Mouse (Mus musculus) heart, embryonic 14.5 days (tissue): Measurements from ENCODE around the gene Pcbp3. TPM values are rescaled to one million over a fixed set of nuclear protein-coding genes. Genes with fewer than 3 reads are reported as not detected.

ENCODE experiments used
- ATAC-seq: fragments of 200-750 bp; cut with Nextera tagmentation; 2 replicates; pipeline ENCODE4 v1.8.0; 2017; ENCODE audit warnings: low read depth, moderate TSS enrichment; ENCODE audit not compliant: insufficient number of reproducible peaks, insufficient read depth, low FRiP score
- H3K27ac ChIP-seq, 2 experiments: fragments of 200-500 bp in 1 of 2; fragments of 300-500 bp in 1 of 2; sonication (generic) in 1 of 2; replicated peaks in 1 of 2; 2 replicates each; pipeline ENCODE4 v1.5.1; 2012 to 2014; ENCODE audit warnings: low read depth in 2 of 2, low read length in 2 of 2, control low read depth in 1 of 2, mild to moderate bottlenecking in 1 of 2, mixed read lengths in 1 of 2; ENCODE audit not compliant: control insufficient read depth in 1 of 2, insufficient read depth in 1 of 2
- H3K27me3 ChIP-seq: fragments of 300-500 bp; sonication (generic); 2 replicates; pipeline ENCODE4 v1.6.1; 2014; ENCODE audit warnings: mild to moderate bottlenecking, low read length, control low read depth; ENCODE audit not compliant: control insufficient read depth, insufficient read depth
- H3K36me3 ChIP-seq: fragments of 300-500 bp; sonication (generic); 2 replicates; pipeline ENCODE4 v1.6.1; 2014; ENCODE audit warnings: mild to moderate bottlenecking, control low read depth, low read length, mixed read lengths; ENCODE audit not compliant: control insufficient read depth, insufficient read depth
- H3K4me1 ChIP-seq, 2 experiments: fragments of 200-500 bp in 1 of 2; fragments of 300-500 bp in 1 of 2; sonication (generic) in 1 of 2; 2 replicates each; pipeline ENCODE4 v1.6.1; 2012 to 2014; ENCODE audit warnings: low read length in 2 of 2, control low read depth in 1 of 2, mixed read lengths in 1 of 2; ENCODE audit not compliant: control insufficient read depth in 2 of 2, insufficient read depth in 2 of 2
- H3K4me2 ChIP-seq: fragments of 300-500 bp; sonication (generic); 2 replicates; pipeline ENCODE4 v1.6.1; 2014; ENCODE audit warnings: mild to moderate bottlenecking, low read length
- H3K4me3 ChIP-seq, 2 experiments: fragments of 200-500 bp in 1 of 2; fragments of 300-500 bp in 1 of 2; sonication (generic) in 1 of 2; 2 replicates each; pipeline ENCODE4 v1.5.1; 2012 to 2014; ENCODE audit warnings: low read length in 2 of 2, mild to moderate bottlenecking in 2 of 2, control low read depth in 1 of 2, low read depth in 1 of 2, moderate library complexity in 1 of 2; ENCODE audit not compliant: control insufficient read depth in 1 of 2, insufficient read depth in 1 of 2
- H3K9ac ChIP-seq: fragments of 300-500 bp; sonication (generic); 2 replicates; pipeline ENCODE4 v1.6.1; 2014; ENCODE audit warnings: mild to moderate bottlenecking, low read length
- H3K9me3 ChIP-seq: fragments of 300-500 bp; sonication (generic); 2 replicates; pipeline ENCODE4 v1.6.1; 2016; ENCODE audit warnings: low read length, control low read depth; ENCODE audit not compliant: control insufficient read depth
- WGBS: fragments of 180-500 bp; shearing (Covaris S2); extraction: QIAGEN DNeasy Blood & Tissue Kit; methylation state at CpG from one replicate; pipeline ENCODE4 v1.1.7; 2014; 5-methylcytosine and 5-hydroxymethylcytosine counted together
- polyA plus RNA-seq: library from polyadenylated mRNA; unstranded; fragments of >200 nt; fragmentation: Nextera tagmentation; extraction: Ambion mirVana; gene quantifications from 2 replicates; pipeline ENCODE4 v1.2.1, GENCODE M21; 2014

The Pcbp3 gene
- polyA plus RNA-seq, 1 experiment from 2014 or later: 6.3 TPM

DNA sequence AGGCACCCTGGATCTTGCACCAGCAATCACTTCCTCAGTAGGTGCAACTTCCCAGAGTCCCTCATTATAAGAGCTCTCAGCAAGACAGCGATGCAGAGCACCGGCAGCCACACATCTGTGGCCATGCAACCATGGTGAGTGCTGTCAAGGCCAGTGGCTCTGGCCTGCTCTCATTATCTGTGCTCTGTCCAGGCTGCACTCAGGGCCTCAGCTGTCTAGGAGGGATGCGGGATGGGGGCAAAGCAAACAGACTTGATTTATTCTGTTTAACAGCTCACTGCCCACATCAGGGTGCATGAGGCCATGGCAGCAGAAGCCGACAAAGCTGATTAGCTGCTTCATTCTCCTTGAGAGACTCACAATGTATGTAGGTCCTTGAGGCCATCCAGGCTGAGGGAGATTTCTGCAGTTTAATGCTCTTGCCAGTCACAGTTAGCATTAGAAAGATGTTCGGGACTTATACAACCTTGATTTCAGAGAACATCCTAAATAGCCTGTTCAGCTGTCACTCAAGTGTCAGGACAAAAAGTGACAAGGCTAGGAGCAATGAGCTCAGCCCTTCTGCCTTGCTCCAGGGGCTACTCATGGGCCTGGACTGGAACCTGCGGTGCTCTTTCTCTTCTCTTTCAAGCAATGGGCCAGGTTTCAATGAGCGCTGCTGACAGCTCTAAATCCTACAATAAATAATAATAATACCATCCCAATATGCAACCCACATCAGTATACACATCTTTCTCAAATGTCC lies 151.6 kb downstream of the Pcbp3 start:
- Histone ChIP-seq H3K27ac (no peak overlapping the region), H3K9ac (no peak overlapping the region), H3K4me2 (no peak overlapping the region), H3K4me1 (peaks cover 3 to 8% of the 10 kb centered on the region in 2 experiments; a peak in 2 of 4 replicates), H3K36me3 (no peaks in the 10 kb centered on the region), H3K9me3 (no peaks in the 10 kb centered on the region), H3K27me3 (no peaks in the 10 kb centered on the region), H3K4me3 (no peak overlapping the region)
- no peak for ATAC-seq
- 67% methylated on average over 7 of the region's 7 CpGs for WGBS

DNA sequence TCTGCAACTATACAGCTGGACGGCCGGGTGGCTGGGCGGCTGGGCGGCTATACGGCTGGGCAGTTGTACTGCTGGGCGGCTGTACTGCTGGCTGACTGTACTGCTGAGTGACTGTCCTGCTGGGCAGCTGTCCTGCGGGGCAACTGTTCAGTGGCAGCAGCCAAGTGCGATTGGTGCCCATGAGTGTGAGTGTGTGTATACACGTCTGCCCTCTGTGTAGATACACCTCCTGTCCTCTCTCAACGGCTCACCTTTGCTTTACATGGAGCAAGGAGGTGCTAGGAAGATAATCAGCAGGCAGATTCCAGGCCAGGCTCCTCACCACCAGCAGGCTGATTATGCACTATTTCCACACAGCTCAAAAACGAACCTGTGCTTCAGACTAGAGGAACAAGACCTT lies 152.2 kb downstream of the Pcbp3 start:
- H3K9me3 ChIP-seq: no peaks in the 10 kb centered on the region
- WGBS: 73% methylated on average over 11 of the region's 11 CpGs
- ATAC-seq: no peak
- no peak overlapping the region for H3K4me2 ChIP-seq
- H3K27me3 ChIP-seq: no peaks in the 10 kb centered on the region
- H3K27ac ChIP-seq: no peak overlapping the region
- no peaks in the 10 kb centered on the region for H3K36me3 ChIP-seq
- peaks cover 3 to 8% of the 10 kb centered on the region in 2 experiments; a peak in 2 of 4 replicates for H3K4me1 ChIP-seq
- no peak overlapping the region for H3K4me3 ChIP-seq
- H3K9ac ChIP-seq: no peak overlapping the region

DNA sequence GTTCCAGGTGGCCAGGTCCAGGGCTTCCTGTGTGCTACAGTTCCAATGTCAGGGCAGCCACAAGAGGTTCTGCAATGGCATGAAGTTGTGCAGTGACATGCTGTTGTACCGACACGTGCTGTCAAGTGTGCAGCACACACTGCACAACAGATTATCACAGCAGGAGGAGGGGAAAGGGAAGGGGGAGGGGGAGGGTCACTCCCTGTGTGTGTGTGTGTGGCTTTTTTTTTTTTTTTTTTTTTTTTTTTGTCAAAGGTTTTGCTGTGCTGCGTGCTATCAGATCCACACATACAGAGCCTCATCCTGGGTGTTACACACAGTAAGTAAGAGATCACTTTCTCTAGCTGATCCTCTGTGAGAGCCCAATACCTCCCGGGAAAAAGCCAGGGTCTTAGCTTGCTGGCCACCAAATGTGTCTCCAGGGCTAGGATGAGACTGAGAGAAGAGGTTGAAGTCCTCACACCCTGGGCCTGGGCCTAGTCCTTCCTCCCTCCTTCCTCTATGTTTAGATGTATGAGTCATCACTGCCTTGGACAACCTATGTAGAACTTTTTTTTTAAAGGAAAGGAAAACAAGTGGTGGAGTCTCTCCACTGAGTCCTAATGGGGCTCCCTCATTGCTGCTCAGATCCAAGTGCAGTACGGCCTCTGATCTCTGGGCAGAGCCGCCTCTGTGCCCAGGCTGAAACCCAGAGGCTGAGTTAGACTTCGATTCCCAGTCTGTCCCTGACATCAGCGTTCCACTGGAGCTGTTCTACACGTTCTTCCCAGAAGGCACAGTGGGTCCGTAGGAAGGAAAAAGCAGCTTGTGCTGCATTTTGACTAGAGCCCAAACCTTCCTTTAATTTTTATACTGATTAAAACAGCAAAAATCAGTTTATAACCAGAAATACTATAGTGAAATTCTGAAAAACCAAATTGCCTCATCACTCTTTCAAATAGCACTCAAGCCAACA lies 153.0 kb downstream of the Pcbp3 start:
- Histone ChIP-seq H3K9ac (no peak overlapping the region), H3K27ac (no peak overlapping the region), H3K4me2 (no peak overlapping the region), H3K27me3 (no peaks in the 10 kb centered on the region), H3K36me3 (no peaks in the 10 kb centered on the region), H3K4me3 (no peak overlapping the region), H3K9me3 (no peaks in the 10 kb centered on the region), H3K4me1 (peaks cover 3 to 8% of the 10 kb centered on the region in 2 experiments; a peak in 2 of 4 replicates)
- ATAC-seq: no peak
- 65% methylated on average over 10 of the region's 10 CpGs for WGBS

DNA sequence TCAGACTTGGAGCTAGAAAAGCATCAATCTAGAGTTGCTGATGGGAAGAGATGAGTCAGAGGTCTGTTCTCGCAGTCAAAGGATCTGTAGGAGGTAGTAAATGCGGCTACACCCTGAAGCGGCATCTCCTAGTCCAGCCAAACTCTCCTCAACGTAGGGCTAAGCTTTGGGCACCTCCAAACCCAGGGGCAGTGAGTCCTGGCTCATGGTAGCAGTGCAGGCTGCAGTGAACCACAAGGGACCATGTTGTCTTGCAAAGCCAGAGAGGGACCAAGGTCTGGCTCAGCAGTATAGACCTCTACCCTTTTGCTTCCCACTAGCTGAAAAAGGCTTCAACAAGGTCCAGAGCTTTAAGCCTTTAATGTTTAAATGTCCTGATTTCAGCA lies 159.2 kb downstream of the Pcbp3 start:
- no peak overlapping the region for H3K27ac ChIP-seq
- 77% methylated on average over 4 of the region's 4 CpGs for WGBS
- ATAC-seq: no peak

DNA sequence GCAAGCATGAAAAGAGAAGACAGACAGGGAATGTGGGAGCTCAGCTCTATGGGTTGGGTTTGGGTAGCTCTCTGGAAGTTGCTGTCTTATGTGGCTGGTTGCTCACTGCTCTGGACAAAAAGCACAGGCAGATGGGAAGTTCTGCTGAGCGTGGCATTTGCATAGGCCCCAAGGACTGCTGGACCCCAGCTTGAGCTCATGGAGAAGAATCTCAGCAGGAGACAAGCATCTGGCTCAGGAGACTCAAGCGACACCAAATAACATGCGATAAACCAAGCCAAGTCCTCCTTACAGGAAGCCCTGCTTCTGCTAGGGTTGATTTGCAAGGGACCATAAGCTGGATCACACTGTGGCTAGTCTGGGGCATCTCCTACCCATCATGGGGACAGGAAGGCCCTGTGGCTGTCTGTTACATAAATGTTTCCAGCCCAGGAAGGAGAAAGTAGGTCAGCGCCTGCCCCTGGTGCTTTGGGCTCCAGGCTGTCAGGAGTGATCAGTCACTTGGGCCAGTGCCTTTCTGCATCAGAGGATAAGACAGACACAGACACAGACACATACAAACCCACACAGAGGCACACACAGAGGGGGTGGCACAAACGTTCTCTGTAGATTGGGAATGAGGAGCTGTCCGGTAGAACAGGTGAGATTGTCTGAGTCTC lies 159.7 kb downstream of the Pcbp3 start:
- H3K27me3 ChIP-seq: no peaks in the 10 kb centered on the region
- H3K4me1 ChIP-seq: peaks cover 3 to 10% of the 10 kb centered on the region in 2 experiments; a peak in 2 of 4 replicates
- no peaks in the 10 kb centered on the region for H3K36me3 ChIP-seq
- no peak overlapping the region for H3K4me2 ChIP-seq
- H3K4me3 ChIP-seq: no peak overlapping the region
- no peaks in the 10 kb centered on the region for H3K9me3 ChIP-seq
- no peak for ATAC-seq
- 75% methylated on average over 6 of the region's 6 CpGs for WGBS
- H3K9ac ChIP-seq: no peak overlapping the region
- no peak overlapping the region for H3K27ac ChIP-seq

More for the DNA sequence above, 159.2 kb downstream of the Pcbp3 start:
- Histone ChIP-seq H3K36me3 (no peaks in the 10 kb centered on the region), H3K27me3 (no peaks in the 10 kb centered on the region), H3K9me3 (no peaks in the 10 kb centered on the region), H3K9ac (no peak overlapping the region), H3K4me3 (no peak overlapping the region), H3K4me2 (no peak overlapping the region), H3K4me1 (peaks cover 3 to 10% of the 10 kb centered on the region in 2 experiments; a peak in 2 of 4 replicates)

DNA sequence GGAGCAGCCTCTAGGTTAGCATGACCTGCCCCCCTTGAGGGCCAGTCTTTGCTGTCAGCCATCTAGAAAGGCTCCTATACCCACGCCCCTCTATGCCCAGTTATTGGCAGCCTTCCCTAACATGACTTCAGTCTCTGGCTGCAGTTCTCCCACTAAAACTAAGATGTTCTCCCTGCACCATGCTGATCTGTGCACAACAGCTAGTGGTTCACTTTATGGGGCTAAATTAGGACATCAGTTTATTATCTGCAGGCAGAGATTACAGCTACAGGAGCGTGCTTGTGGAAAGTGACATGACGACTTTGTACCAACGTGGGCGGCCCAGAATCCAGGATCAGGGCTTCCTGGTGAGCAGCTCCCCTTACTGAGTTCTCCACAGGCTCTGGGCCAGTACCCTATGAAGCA lies 160.4 kb downstream of the Pcbp3 start:
- Histone ChIP-seq H3K4me1 (peaks cover 3 to 10% of the 10 kb centered on the region in 2 experiments; a peak in 2 of 4 replicates), H3K27ac (no peak overlapping the region), H3K9ac (no peak overlapping the region), H3K4me2 (no peak overlapping the region), H3K27me3 (no peaks in the 10 kb centered on the region), H3K36me3 (no peaks in the 10 kb centered on the region), H3K4me3 (no peak overlapping the region), H3K9me3 (no peaks in the 10 kb centered on the region)
- WGBS: 41% methylated on average over 5 of the region's 5 CpGs
- no peak for ATAC-seq
